Mouse (Mus musculus): ENCODE measurements around the gene Acly. TPM values are rescaled to one million over a fixed set of nuclear protein-coding genes. Genes with fewer than 3 reads are reported as not detected.

Gene Acly
- polyA plus RNA-seq, 1 experiment from 2014 or later = 218 TPM

DNA sequence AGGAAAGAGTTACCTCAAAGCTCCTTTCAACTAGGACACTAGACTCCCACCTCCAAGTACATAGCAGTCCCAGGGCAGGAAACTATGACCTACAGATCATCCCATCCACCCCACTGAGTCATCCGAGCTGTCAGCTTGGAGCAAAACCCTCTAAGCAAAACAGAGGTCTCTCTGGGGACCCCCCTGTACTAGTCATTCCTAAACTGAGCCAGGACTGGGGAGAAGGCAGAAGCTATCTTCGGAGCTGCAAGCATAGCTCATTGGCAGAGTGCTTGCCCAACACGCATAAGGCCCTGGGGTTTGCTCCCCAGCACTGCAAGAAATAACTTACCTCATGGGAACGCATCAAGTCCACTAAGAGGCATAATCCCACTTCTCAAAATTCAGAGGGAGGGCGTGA lies 3.4 kb downstream of the Acly start:
- no peak for ATAC-seq
- no peak overlapping the region for H3K9ac ChIP-seq (ENCODE audit: low read depth, low read length)
- no peak overlapping the region for H3K4me3 ChIP-seq (ENCODE audit: low read depth, low read length)
- WGBS = 86% methylated on average over 5 of the region's 5 CpGs
- H3K4me1 ChIP-seq (ENCODE audit: control insufficient read depth, insufficient read depth, low read length) = peaks cover 31% of the 10 kb centered on the region
- H3K9me3 ChIP-seq (replicated peaks; ENCODE audit: control insufficient read depth, low read length, poor library complexity, severe bottlenecking) = no peaks in the 10 kb centered on the region
- H3K27ac ChIP-seq (ENCODE audit: low read length) = no peak overlapping the region
- no peak overlapping the region for H3K4me2 ChIP-seq (ENCODE audit: low read length)
- H3K36me3 ChIP-seq (ENCODE audit: control insufficient read depth, insufficient read depth, low read length) = peaks cover 24% of the 10 kb centered on the region
- H3K27me3 ChIP-seq (ENCODE audit: control insufficient read depth, insufficient read depth, low read depth, low read length) = no peaks in the 10 kb centered on the region

DNA sequence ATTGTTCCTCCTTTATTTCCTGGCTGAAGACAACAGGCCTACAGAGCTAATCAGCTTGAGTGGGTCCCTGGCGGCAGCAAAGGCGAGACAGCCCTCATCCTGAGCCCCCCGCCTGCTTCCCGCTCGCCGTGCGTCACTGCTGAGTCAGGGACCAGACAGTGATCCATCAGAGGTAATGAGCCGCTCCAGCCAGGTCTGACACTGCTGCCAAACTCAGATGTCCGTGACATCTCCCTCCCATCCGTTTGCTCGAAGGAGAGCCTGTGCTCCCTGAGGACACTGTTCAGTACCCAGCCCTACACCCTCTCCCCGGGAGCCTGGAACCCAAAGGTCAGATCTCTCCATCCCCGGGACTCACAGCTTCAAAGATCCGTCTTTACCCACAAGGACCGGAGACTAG lies 7.0 kb downstream of the Acly start:
- 86% methylated on average over 15 of the region's 15 CpGs for WGBS

DNA sequence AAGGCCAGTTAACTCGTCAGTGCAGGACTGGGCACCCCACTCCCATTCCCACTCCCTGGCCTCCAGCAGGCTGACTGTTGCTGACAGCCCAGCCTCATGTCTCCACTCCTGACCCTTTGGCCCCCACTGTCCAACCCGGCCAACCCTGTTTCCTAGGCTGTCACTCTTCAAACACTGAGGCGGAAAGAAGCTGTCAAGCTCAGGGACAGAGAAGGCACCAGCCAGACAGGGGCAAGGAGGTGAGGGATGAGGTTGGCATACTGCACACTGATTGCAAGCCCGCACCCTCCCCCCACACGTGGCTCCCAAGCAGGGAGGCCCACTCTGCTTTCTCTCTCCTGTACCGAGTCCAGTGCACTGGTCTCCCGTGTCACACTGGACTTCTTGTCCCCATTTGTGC lies 8.6 kb downstream of the Acly start:
- ATAC-seq = no peak
- Histone ChIP-seq H3K36me3 (ENCODE audit: control insufficient read depth, insufficient read depth, low read length) (peaks cover 42% of the 10 kb centered on the region), H3K27me3 (ENCODE audit: control insufficient read depth, insufficient read depth, low read depth, low read length) (no peaks in the 10 kb centered on the region), H3K9me3 (replicated peaks; ENCODE audit: control insufficient read depth, low read length, poor library complexity, severe bottlenecking) (no peaks in the 10 kb centered on the region), H3K9ac (ENCODE audit: low read depth, low read length) (no peak overlapping the region), H3K27ac (ENCODE audit: low read length) (no peak overlapping the region), H3K4me2 (ENCODE audit: low read length) (no peak overlapping the region), H3K4me1 (ENCODE audit: control insufficient read depth, insufficient read depth, low read length) (no peaks in the 10 kb centered on the region), H3K4me3 (ENCODE audit: low read depth, low read length) (no peak overlapping the region)
- WGBS = 78% methylated on average over 7 of the region's 7 CpGs

More for the DNA sequence above, 7.0 kb downstream of the Acly start:
- H3K4me3 ChIP-seq (ENCODE audit: low read depth, low read length) = no peak overlapping the region
- peaks cover 16% of the 10 kb centered on the region for H3K4me1 ChIP-seq (ENCODE audit: control insufficient read depth, insufficient read depth, low read length)
- H3K27me3 ChIP-seq (ENCODE audit: control insufficient read depth, insufficient read depth, low read depth, low read length) = no peaks in the 10 kb centered on the region
- no peak overlapping the region for H3K4me2 ChIP-seq (ENCODE audit: low read length)
- H3K36me3 ChIP-seq (ENCODE audit: control insufficient read depth, insufficient read depth, low read length) = peaks cover 34% of the 10 kb centered on the region
- no peaks in the 10 kb centered on the region for H3K9me3 ChIP-seq (replicated peaks; ENCODE audit: control insufficient read depth, low read length, poor library complexity, severe bottlenecking)
- H3K27ac ChIP-seq (ENCODE audit: low read length) = no peak overlapping the region
- no peak for ATAC-seq
- no peak overlapping the region for H3K9ac ChIP-seq (ENCODE audit: low read depth, low read length)

DNA sequence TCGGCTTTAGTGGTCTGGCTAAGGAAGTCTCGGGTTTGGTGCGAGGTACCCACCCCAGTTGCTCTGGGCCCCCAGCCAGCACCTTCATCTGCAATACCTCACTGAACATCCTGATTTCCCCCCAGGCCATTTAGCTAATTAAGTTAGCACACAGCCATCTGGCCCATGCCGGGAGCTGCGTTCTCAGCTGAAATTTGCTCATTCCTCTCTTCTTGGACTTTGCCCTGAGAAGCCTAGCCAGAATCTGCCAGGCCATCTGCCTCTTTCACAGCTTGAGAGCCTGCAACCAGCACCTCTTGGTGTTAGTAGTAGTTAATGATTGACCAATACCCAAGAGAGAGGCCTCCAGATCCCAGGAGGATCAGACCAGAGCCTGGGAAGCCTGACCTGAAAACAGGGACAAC lies 9.6 kb downstream of the Acly start:
- 59% methylated on average over 5 of the region's 5 CpGs for WGBS
- no peak overlapping the region for H3K4me3 ChIP-seq (ENCODE audit: low read depth, low read length)
- peaks cover 48% of the 10 kb centered on the region for H3K36me3 ChIP-seq (ENCODE audit: control insufficient read depth, insufficient read depth, low read length)
- no peaks in the 10 kb centered on the region for H3K27me3 ChIP-seq (ENCODE audit: control insufficient read depth, insufficient read depth, low read depth, low read length)
- H3K9ac ChIP-seq (ENCODE audit: low read depth, low read length) = no peak overlapping the region
- no peaks in the 10 kb centered on the region for H3K9me3 ChIP-seq (replicated peaks; ENCODE audit: control insufficient read depth, low read length, poor library complexity, severe bottlenecking)
- no peak for ATAC-seq
- no peaks in the 10 kb centered on the region for H3K4me1 ChIP-seq (ENCODE audit: control insufficient read depth, insufficient read depth, low read length)
- H3K4me2 ChIP-seq (ENCODE audit: low read length) = no peak overlapping the region
- no peak overlapping the region for H3K27ac ChIP-seq (ENCODE audit: low read length)

DNA sequence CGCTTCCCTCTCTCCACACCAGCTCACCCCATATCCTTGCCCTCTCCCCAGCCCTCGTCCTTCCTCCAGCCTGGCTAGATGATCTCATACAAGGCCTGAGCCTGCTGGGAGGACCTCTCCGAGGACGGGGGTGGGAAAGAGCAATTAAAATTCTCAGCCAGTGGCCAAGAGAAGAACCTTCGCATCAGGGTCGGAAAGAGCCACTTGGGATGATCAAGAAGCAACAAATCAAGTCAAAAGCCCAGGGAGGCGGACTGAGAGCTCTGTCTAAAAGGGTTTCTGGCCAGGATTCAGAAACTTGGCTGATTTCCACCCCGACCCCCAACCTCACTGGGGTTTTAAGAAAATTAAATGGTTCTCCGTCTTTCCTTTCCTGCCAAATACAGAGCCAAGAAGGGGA lies 11.5 kb downstream of the Acly start:
- Histone ChIP-seq H3K4me2 (ENCODE audit: low read length) (no peak overlapping the region), H3K4me3 (ENCODE audit: low read depth, low read length) (no peak overlapping the region), H3K27me3 (ENCODE audit: control insufficient read depth, insufficient read depth, low read depth, low read length) (no peaks in the 10 kb centered on the region), H3K27ac (ENCODE audit: low read length) (no peak overlapping the region), H3K4me1 (ENCODE audit: control insufficient read depth, insufficient read depth, low read length) (no peaks in the 10 kb centered on the region), H3K36me3 (ENCODE audit: control insufficient read depth, insufficient read depth, low read length) (peaks cover 52% of the 10 kb centered on the region), H3K9ac (ENCODE audit: low read depth, low read length) (no peak overlapping the region), H3K9me3 (replicated peaks; ENCODE audit: control insufficient read depth, low read length, poor library complexity, severe bottlenecking) (no peaks in the 10 kb centered on the region)
- no peak for ATAC-seq
- WGBS = 81% methylated on average over 9 of the region's 9 CpGs

DNA sequence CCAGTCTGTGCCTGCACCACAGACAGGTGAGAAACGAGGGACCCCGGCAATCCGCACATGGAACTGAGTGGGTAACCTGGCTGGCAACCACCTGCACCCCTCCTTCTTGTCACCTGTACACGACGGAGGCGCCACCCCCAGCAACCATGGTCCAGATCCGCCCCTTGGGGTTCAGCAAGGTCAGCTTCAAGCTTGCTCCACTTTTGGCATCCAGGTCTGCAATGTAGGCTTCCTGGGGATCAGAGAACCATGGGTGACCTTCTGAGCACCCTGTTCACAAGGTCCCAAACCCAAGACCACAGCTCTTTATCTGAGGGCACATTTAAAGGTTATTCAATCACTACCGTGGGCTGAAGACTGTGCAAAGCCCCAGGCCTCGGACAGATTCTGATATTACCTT lies 12.0 kb downstream of the Acly start:
- no peak overlapping the region for H3K4me2 ChIP-seq (ENCODE audit: low read length)
- no peak overlapping the region for H3K4me3 ChIP-seq (ENCODE audit: low read depth, low read length)
- no peaks in the 10 kb centered on the region for H3K27me3 ChIP-seq (ENCODE audit: control insufficient read depth, insufficient read depth, low read depth, low read length)
- H3K27ac ChIP-seq (ENCODE audit: low read length) = no peak overlapping the region
- ATAC-seq = no peak
- H3K9me3 ChIP-seq (replicated peaks; ENCODE audit: control insufficient read depth, low read length, poor library complexity, severe bottlenecking) = no peaks in the 10 kb centered on the region
- H3K36me3 ChIP-seq (ENCODE audit: control insufficient read depth, insufficient read depth, low read length) = peaks cover 54% of the 10 kb centered on the region
- 96% methylated on average over 9 of the region's 9 CpGs for WGBS
- H3K4me1 ChIP-seq (ENCODE audit: control insufficient read depth, insufficient read depth, low read length) = no peaks in the 10 kb centered on the region
- H3K9ac ChIP-seq (ENCODE audit: low read depth, low read length) = no peak overlapping the region

DNA sequence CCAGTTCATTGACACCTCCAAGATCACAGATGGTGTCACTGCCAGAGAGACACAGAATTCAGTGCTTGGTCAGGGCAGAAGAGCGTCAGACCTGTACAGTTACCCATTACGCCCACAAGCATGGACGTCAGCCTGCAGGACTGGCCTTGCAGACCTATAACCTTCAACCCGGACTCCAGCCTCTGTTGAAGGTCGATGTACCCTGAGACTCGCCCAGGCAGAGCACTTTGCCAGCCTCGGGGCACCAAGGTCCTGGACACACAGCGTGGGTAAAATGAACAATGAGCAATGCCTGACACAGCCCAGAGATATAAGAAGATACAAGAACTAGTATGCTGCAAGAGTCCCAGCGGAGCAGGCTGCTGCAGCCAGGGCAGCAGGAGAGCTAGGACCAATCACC lies 12.7 kb downstream of the Acly start:
- Histone ChIP-seq H3K4me3 (ENCODE audit: low read depth, low read length) (no peak overlapping the region), H3K9me3 (replicated peaks; ENCODE audit: control insufficient read depth, low read length, poor library complexity, severe bottlenecking) (no peaks in the 10 kb centered on the region), H3K4me1 (ENCODE audit: control insufficient read depth, insufficient read depth, low read length) (no peaks in the 10 kb centered on the region), H3K27me3 (ENCODE audit: control insufficient read depth, insufficient read depth, low read depth, low read length) (no peaks in the 10 kb centered on the region), H3K36me3 (ENCODE audit: control insufficient read depth, insufficient read depth, low read length) (peaks cover 54% of the 10 kb centered on the region), H3K9ac (ENCODE audit: low read depth, low read length) (no peak overlapping the region), H3K4me2 (ENCODE audit: low read length) (no peak overlapping the region), H3K27ac (ENCODE audit: low read length) (no peak overlapping the region)
- ATAC-seq = no peak
- 92% methylated on average over 9 of the region's 9 CpGs for WGBS

DNA sequence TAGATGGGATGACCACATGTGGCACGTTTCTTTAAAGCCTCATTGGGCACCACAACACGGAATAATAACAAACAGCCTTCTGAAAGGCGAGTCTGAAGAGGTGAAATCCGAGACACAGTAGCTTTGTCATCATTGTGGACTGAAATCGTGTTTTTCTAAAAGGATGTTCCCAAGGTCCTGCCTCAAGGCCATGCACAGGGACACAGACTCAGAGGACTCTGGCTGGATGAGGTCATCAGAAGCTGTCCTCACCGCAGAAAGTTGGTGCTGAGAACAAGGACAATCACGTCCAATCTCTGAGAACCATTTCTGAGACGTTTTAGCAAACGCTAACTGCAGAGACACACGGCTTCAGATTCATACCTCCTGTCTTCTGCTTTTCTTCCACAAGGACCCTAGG lies 14.1 kb downstream of the Acly start:
- H3K9me3 ChIP-seq (replicated peaks; ENCODE audit: control insufficient read depth, low read length, poor library complexity, severe bottlenecking) = no peaks in the 10 kb centered on the region
- no peak overlapping the region for H3K4me3 ChIP-seq (ENCODE audit: low read depth, low read length)
- no peak for ATAC-seq
- H3K9ac ChIP-seq (ENCODE audit: low read depth, low read length) = no peak overlapping the region
- H3K27ac ChIP-seq (ENCODE audit: low read length) = no peak overlapping the region
- no peaks in the 10 kb centered on the region for H3K4me1 ChIP-seq (ENCODE audit: control insufficient read depth, insufficient read depth, low read length)
- 88% methylated on average over 10 of the region's 10 CpGs for WGBS
- no peaks in the 10 kb centered on the region for H3K27me3 ChIP-seq (ENCODE audit: control insufficient read depth, insufficient read depth, low read depth, low read length)
- peaks cover 48% of the 10 kb centered on the region for H3K36me3 ChIP-seq (ENCODE audit: control insufficient read depth, insufficient read depth, low read length)
- no peak overlapping the region for H3K4me2 ChIP-seq (ENCODE audit: low read length)

DNA sequence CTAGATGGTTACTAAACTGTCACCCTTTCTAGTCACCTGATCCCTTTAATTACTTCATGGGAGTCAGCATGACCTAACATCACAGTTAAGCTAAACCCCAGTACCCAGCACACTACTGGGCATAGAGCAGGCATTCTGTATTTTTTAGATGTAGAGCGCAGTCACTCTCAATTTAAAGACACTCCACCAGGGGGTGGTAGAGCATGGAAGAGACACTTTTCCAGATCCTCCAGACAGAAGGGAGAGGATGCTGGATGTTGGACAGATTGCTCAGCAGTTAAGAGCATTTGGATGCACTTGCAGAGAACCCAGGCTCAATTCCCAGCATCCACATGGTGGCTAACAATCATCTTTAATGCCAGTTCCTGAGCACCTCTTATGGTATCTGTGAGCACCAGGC lies 15.4 kb downstream of the Acly start:
- no peak for ATAC-seq
- Histone ChIP-seq H3K9me3 (replicated peaks; ENCODE audit: control insufficient read depth, low read length, poor library complexity, severe bottlenecking) (no peaks in the 10 kb centered on the region), H3K4me1 (ENCODE audit: control insufficient read depth, insufficient read depth, low read length) (no peaks in the 10 kb centered on the region), H3K4me3 (ENCODE audit: low read depth, low read length) (no peak overlapping the region), H3K9ac (ENCODE audit: low read depth, low read length) (no peak overlapping the region), H3K27ac (ENCODE audit: low read length) (no peak overlapping the region), H3K36me3 (ENCODE audit: control insufficient read depth, insufficient read depth, low read length) (peaks cover 48% of the 10 kb centered on the region), H3K4me2 (ENCODE audit: low read length) (no peak overlapping the region), H3K27me3 (ENCODE audit: control insufficient read depth, insufficient read depth, low read depth, low read length) (no peaks in the 10 kb centered on the region)
- WGBS = 90% methylated on average over 1 of the region's 1 CpGs

DNA sequence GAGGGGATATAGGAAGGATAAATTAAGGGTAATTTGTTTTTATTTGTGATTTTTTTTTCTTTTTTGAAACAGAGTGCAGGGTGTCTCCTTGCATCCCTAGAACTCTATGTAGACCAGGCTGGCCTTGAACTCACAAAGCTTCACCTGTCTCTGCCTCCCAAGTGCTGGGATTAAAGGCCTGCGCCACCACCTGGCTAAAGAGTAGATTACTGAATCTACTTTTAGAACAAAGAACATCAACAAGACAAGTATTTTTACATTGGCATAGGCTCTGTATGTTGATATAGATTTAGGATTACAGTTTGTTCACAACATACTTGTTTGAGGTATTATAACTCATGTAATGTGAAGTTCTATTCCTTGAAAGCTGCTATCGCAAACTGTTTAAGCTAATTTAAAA lies 17.2 kb downstream of the Acly start:
- no peak overlapping the region for H3K4me3 ChIP-seq (ENCODE audit: low read depth, low read length)
- no peaks in the 10 kb centered on the region for H3K4me1 ChIP-seq (ENCODE audit: control insufficient read depth, insufficient read depth, low read length)
- H3K9me3 ChIP-seq (replicated peaks; ENCODE audit: control insufficient read depth, low read length, poor library complexity, severe bottlenecking) = no peaks in the 10 kb centered on the region
- no peak overlapping the region for H3K4me2 ChIP-seq (ENCODE audit: low read length)
- 93% methylated on average over 2 of the region's 2 CpGs for WGBS
- no peak overlapping the region for H3K9ac ChIP-seq (ENCODE audit: low read depth, low read length)
- no peaks in the 10 kb centered on the region for H3K27me3 ChIP-seq (ENCODE audit: control insufficient read depth, insufficient read depth, low read depth, low read length)
- H3K36me3 ChIP-seq (ENCODE audit: control insufficient read depth, insufficient read depth, low read length) = peaks cover 48% of the 10 kb centered on the region
- no peak overlapping the region for H3K27ac ChIP-seq (ENCODE audit: low read length)
- ATAC-seq = no peak
